Mouse (Mus musculus) liver, embryonic 15.5 days (tissue): Measurements from ENCODE around the gene Sec24c. TPM values are rescaled to one million over a fixed set of nuclear protein-coding genes. Genes with fewer than 3 reads are reported as not detected.
"Not testable (repeated sequence)": the region's sequence is repeated elsewhere in the genome, so short reads cannot be mapped to it uniquely, and the experiment has no call there.

Experiments
- ATAC-seq: fragments of 200-750 bp; cut with Nextera tagmentation; 2 replicates; pipeline ENCODE4 v1.8.0; 2017; ENCODE audit warnings: moderate number of reproducible peaks, mild to moderate bottlenecking, moderate library complexity; ENCODE audit not compliant: insufficient read depth
- H3K27ac ChIP-seq: fragments of 300-500 bp; sonication (generic); replicated peaks from 2 replicates; pipeline ENCODE4 v1.5.1; 2015; ENCODE audit warnings: mild to moderate bottlenecking, inconsistent platforms
- H3K27me3 ChIP-seq: fragments of 300-500 bp; sonication (generic); 2 replicates; pipeline ENCODE4 v1.6.1; 2015; ENCODE audit warnings: mild to moderate bottlenecking, inconsistent platforms
- H3K36me3 ChIP-seq: fragments of 300-500 bp; sonication (generic); replicated peaks from 2 replicates; pipeline ENCODE4 v1.6.1; 2015; ENCODE audit warnings: moderate library complexity, mild to moderate bottlenecking, inconsistent platforms
- H3K4me1 ChIP-seq: fragments of 300-500 bp; sonication (generic); replicated peaks from 2 replicates; pipeline ENCODE4 v1.6.1; 2015; ENCODE audit warnings: inconsistent platforms
- H3K4me2 ChIP-seq: fragments of 300-500 bp; sonication (generic); 2 replicates; pipeline ENCODE4 v1.6.1; 2015; ENCODE audit warnings: moderate library complexity, mild to moderate bottlenecking, inconsistent platforms
- H3K4me3 ChIP-seq: fragments of 300-500 bp; sonication (generic); replicated peaks from 2 replicates; pipeline ENCODE4 v1.5.1; 2015; ENCODE audit warnings: mild to moderate bottlenecking, inconsistent platforms
- H3K9ac ChIP-seq: fragments of 300-500 bp; sonication (generic); 2 replicates; pipeline ENCODE4 v1.6.1; 2015; ENCODE audit warnings: moderate library complexity, mild to moderate bottlenecking, inconsistent platforms
- H3K9me3 ChIP-seq: fragments of 300-500 bp; sonication (generic); replicated peaks from 2 replicates; pipeline ENCODE4 v1.6.1; 2016; ENCODE audit warnings: inconsistent platforms
- WGBS: fragments of 180-500 bp; shearing (Covaris S2); methylation state at CpG from one replicate; pipeline ENCODE4 v1.1.7; 2015; ENCODE audit warnings: mixed read lengths; ENCODE audit not compliant: insufficient replicate concordance; 5-methylcytosine and 5-hydroxymethylcytosine counted together
- polyA plus RNA-seq: library from polyadenylated mRNA; unstranded; fragments of >200 nt; fragmentation: Nextera tagmentation; extraction: Ambion mirVana; gene quantifications from 2 replicates; pipeline ENCODE4 v1.2.1, GENCODE M21; 2015

Sec24c gene
- polyA plus RNA-seq, 1 experiment from 2014 or later = 35.3 TPM

GRCm38 (mm10) chr14:20700362-20700761 lies 26.3 kb downstream of the Sec24c start:
- ATAC-seq = no peak
- H3K27ac ChIP-seq = no peak overlapping the region
- H3K9me3 ChIP-seq = no peaks in the 10 kb centered on the region
- H3K4me1 ChIP-seq = peaks cover 76% of the 10 kb centered on the region
- 73% methylated on average over 3 of the region's 3 CpGs for WGBS
- no peak overlapping the region for H3K4me3 ChIP-seq
- H3K9ac ChIP-seq = no peak overlapping the region
- H3K27me3 ChIP-seq = no peaks in the 10 kb centered on the region
- peaks cover 27% of the 10 kb centered on the region for H3K36me3 ChIP-seq
- H3K4me2 ChIP-seq = no peak overlapping the region

- peak overlapping the region; percentile 81 for H3K4me2 ChIP-seq
- WGBS = 68% methylated on average over 8 of the region's 8 CpGs
- H3K9me3 ChIP-seq = no peaks in the 10 kb centered on the region
- no peak overlapping the region for H3K27ac ChIP-seq
- peaks cover 29% of the 10 kb centered on the region for H3K36me3 ChIP-seq
- H3K4me3 ChIP-seq = peak overlapping the region; percentile 95
- H3K27me3 ChIP-seq = no peaks in the 10 kb centered on the region
- H3K9ac ChIP-seq = peak overlapping the region; percentile 16; the same call in 1 of the 2 replicates
- peaks cover 67% of the 10 kb centered on the region for H3K4me1 ChIP-seq
- ATAC-seq = no peak
These were observed 27.4 kb downstream of the Sec24c start for GRCm38 (mm10) chr14:20701554-20701953.

- ATAC-seq = peak; percentile 27
- peak overlapping the region; percentile 81 for H3K9ac ChIP-seq
- peak overlapping the region; percentile 95 for H3K27ac ChIP-seq
- H3K4me3 ChIP-seq = peak overlapping the region; percentile 95
- WGBS = 8% methylated on average over 15 of the region's 15 CpGs
- H3K4me1 ChIP-seq = peaks cover 67% of the 10 kb centered on the region
- no peaks in the 10 kb centered on the region for H3K27me3 ChIP-seq
- H3K4me2 ChIP-seq = peak overlapping the region; percentile 81
- H3K9me3 ChIP-seq = no peaks in the 10 kb centered on the region
- peaks cover 29% of the 10 kb centered on the region for H3K36me3 ChIP-seq
These were observed 28.1 kb downstream of the Sec24c start for GRCm38 (mm10) chr14:20702096-20702740.

GRCm38 (mm10) chr14:20702741-20703381 lies 28.8 kb downstream of the Sec24c start, which contains the start of gene Chchd1:
Gene Chchd1 (plus strand): TSS chr14:20703006.
- under 1% methylated on average over 61 of the region's 61 CpGs for WGBS
- peaks cover 26% of the 10 kb centered on the region for H3K36me3 ChIP-seq
- H3K27me3 ChIP-seq = no peaks in the 10 kb centered on the region
- peak within 1 kb of the TSS; percentile 95 for H3K4me3 ChIP-seq
- peak; percentile 76 for ATAC-seq
- peaks cover 64% of the 10 kb centered on the region for H3K4me1 ChIP-seq
- no peaks in the 10 kb centered on the region for H3K9me3 ChIP-seq
- H3K9ac ChIP-seq = peak within 1 kb of the TSS; percentile 81
- H3K27ac ChIP-seq = peak within 1 kb of the TSS; percentile 95
- H3K4me2 ChIP-seq = peak within 1 kb of the TSS; percentile 81

- Histone ChIP-seq H3K4me1 (peaks cover 64% of the 10 kb centered on the region), H3K9ac (peak overlapping the region; percentile 81), H3K4me2 (peak overlapping the region; percentile 81), H3K4me3 (peak overlapping the region; percentile 95), H3K27ac (peak overlapping the region; percentile 95), H3K36me3 (peaks cover 21% of the 10 kb centered on the region)
- not testable (repeated sequence) for H3K9me3 ChIP-seq, ATAC-seq, H3K27me3 ChIP-seq
- WGBS = 5% methylated on average over 8 of the region's 8 CpGs
These were observed 29.4 kb downstream of the Sec24c start for GRCm38 (mm10) chr14:20703461-20703860.

GRCm38 (mm10) chr14:20707201-20708190 lies 33.4 kb downstream of the Sec24c start, which contains the start of gene Zswim8:
Gene Zswim8 (plus strand): TSS chr14:20707552.
- Histone ChIP-seq H3K4me1 (peaks cover 54% of the 10 kb centered on the region), H3K4me3 (peak within 1 kb of the TSS; percentile 93), H3K27me3 (no peaks in the 10 kb centered on the region), H3K9ac (peak within 1 kb of the TSS; percentile 96), H3K36me3 (peaks cover 37% of the 10 kb centered on the region), H3K9me3 (no peaks in the 10 kb centered on the region), H3K27ac (peak within 1 kb of the TSS; percentile 89), H3K4me2 (peak within 1 kb of the TSS; percentile 98)
- under 1% methylated on average over 80 of the region's 80 CpGs for WGBS
- peak; percentile 88 for ATAC-seq

GRCm38 (mm10) chr14:20708239-20708638 lies 34.1 kb downstream of the Sec24c start:
- H3K27me3 ChIP-seq = no peaks in the 10 kb centered on the region
- peak overlapping the region; percentile 98 for H3K4me2 ChIP-seq
- no peak for ATAC-seq
- peaks cover 56% of the 10 kb centered on the region for H3K4me1 ChIP-seq
- peak overlapping the region; percentile 93 for H3K4me3 ChIP-seq
- peak overlapping the region; percentile 96 for H3K9ac ChIP-seq
- WGBS = 16% methylated on average over 10 of the region's 10 CpGs
- no peaks in the 10 kb centered on the region for H3K9me3 ChIP-seq
- peaks cover 44% of the 10 kb centered on the region for H3K36me3 ChIP-seq
- peak overlapping the region; percentile 89; the same call in 1 of the 2 replicates for H3K27ac ChIP-seq

- WGBS = 75% methylated on average over 11 of the region's 11 CpGs
- peaks cover 41% of the 10 kb centered on the region for H3K4me1 ChIP-seq
- no peaks in the 10 kb centered on the region for H3K9me3 ChIP-seq
- H3K4me3 ChIP-seq = no peak overlapping the region
- H3K9ac ChIP-seq = no peak overlapping the region
- no peak overlapping the region for H3K4me2 ChIP-seq
- H3K36me3 ChIP-seq = peaks cover 79% of the 10 kb centered on the region
- no peaks in the 10 kb centered on the region for H3K27me3 ChIP-seq
- no peak for ATAC-seq
- H3K27ac ChIP-seq = no peak overlapping the region
These were observed 39.7 kb downstream of the Sec24c start for GRCm38 (mm10) chr14:20713832-20714231.

- ATAC-seq = no peak
- Histone ChIP-seq H3K4me3 (no peak overlapping the region), H3K4me1 (peaks cover 16% of the 10 kb centered on the region), H3K9me3 (no peaks in the 10 kb centered on the region), H3K4me2 (no peak overlapping the region), H3K27me3 (no peaks in the 10 kb centered on the region), H3K36me3 (peaks cover 91% of the 10 kb centered on the region), H3K9ac (no peak overlapping the region), H3K27ac (no peak overlapping the region)
- 82% methylated on average over 10 of the region's 10 CpGs for WGBS
These were observed 44.3 kb downstream of the Sec24c start for GRCm38 (mm10) chr14:20718443-20718842.

GRCm38 (mm10) chr14:20719767-20720166 lies 45.7 kb downstream of the Sec24c start:
- Histone ChIP-seq H3K4me1 (peaks cover 10% of the 10 kb centered on the region), H3K9ac (no peak overlapping the region), H3K27me3 (no peaks in the 10 kb centered on the region), H3K4me3 (no peak overlapping the region), H3K4me2 (no peak overlapping the region), H3K27ac (no peak overlapping the region), H3K9me3 (no peaks in the 10 kb centered on the region), H3K36me3 (peaks cover 91% of the 10 kb centered on the region)
- no peak for ATAC-seq
- 89% methylated on average over 12 of the region's 12 CpGs for WGBS
